Mouse (Mus musculus) cerebellum, adult 2 months (tissue): ENCODE data around the gene Phlda2.

Experiments used
- CTCF ChIP-seq: fragments of 200-500 bp; IDR thresholded peaks from 2 replicates; pipeline ENCODE4 v1.5.1; 2011; ENCODE audit warnings: low read depth, mild to moderate bottlenecking, control low read depth, low read length, moderate library complexity, borderline replicate concordance; ENCODE audit not compliant: insufficient read depth
- POLR2A ChIP-seq: fragments of 200-500 bp; IDR thresholded peaks from 2 replicates; pipeline ENCODE4 v1.6.1; 2011; ENCODE audit warnings: low read length, control low read depth, borderline replicate concordance; ENCODE audit not compliant: insufficient read depth

GRCm38 (mm10) chr7:143548976-143549457 lies 46.1 kb upstream of the Phlda2 start, which contains the start of gene Nap1l4:
- no peak for TF ChIP-seq CTCF
- peak; percentile 84 for TF ChIP-seq POLR2A
